Mouse (Mus musculus): ENCODE measurements around the gene Rab20.
A peak's percentile ranks its signal among the peaks of the same experiment; 100 is the strongest.

GRCm38 (mm10) chr8:11497017-11497990, 18.8 kb upstream of the Rab20 start, which contains the start of gene Naxd:
- TF ChIP-seq POLR2A (IDR thresholded peaks at IDR 0.05; ENCODE audit: extremely low read depth, insufficient read depth, low read length) (peak; percentile 55), CTCF (IDR thresholded peaks at IDR 0.05; ENCODE audit: low read depth, low read length) (no peak)

Measured in liver, adult 2 months (tissue).